Mouse (Mus musculus): ENCODE results near the gene 4921501E09Rik.

DNA sequence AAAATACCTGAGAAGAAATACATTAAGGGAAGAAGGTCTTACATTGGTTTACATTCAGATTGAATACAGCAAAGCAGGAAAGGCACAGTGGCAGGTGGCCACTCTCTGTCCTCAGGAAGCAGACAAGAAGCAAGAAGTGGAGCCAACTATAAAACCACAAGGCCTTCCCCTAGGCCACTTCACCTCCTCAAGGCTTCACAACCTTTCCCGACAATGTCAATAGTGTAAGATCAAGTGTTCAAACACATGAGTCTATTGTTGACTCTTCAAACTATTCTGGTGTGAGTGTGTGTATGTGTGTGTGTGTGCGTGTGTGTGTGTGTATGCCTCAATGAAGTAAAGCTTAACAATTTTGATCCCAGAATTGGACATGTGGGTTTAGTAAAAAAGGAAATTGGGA is 29.5 kb upstream of the 4921501E09Rik start:
- TF ChIP-seq CTCF (IDR thresholded peaks at IDR 0.05; ENCODE audit: control insufficient read depth, insufficient read depth, insufficient read length) = no peak
- TF ChIP-seq FOSL1 (IDR thresholded peaks at IDR 0.05; ENCODE audit: insufficient read depth, low read length, poor library complexity, severe bottlenecking) = no peak
- TF ChIP-seq MAX (IDR thresholded peaks at IDR 0.05) = no peak
- no peak for TF ChIP-seq USF1 (IDR thresholded peaks at IDR 0.05; ENCODE audit: low read depth)
